Mouse (Mus musculus) brain, embryonic 14.5 days (tissue): Measurements from ENCODE around the gene Cd33.

Source experiments
- CTCF ChIP-seq: fragments of 200-500 bp; IDR thresholded peaks from 2 replicates; pipeline ENCODE4 v1.5.1; 2012; ENCODE audit warnings: inconsistent platforms, mild to moderate bottlenecking, moderate library complexity, borderline replicate concordance; ENCODE audit not compliant: insufficient read depth, insufficient read length; ENCODE audit errors: extremely low read depth
- POLR2A ChIP-seq: fragments of 200-500 bp; IDR thresholded peaks from 2 replicates; pipeline ENCODE4 v1.6.1; 2012; ENCODE audit warnings: mild to moderate bottlenecking, inconsistent platforms, borderline replicate concordance; ENCODE audit not compliant: poor library complexity, insufficient read depth, insufficient read length, severe bottlenecking; ENCODE audit errors: extremely low read depth

- TF ChIP-seq CTCF (no peak), POLR2A (no peak)
These were observed 63.0 kb downstream of the Cd33 start for GRCm38 (mm10) chr7:43481191-43481590.
